Mouse (Mus musculus): ENCODE measurements around the gene Slc6a2.

- TF ChIP-seq GATA1 (IDR thresholded peaks at IDR 0.05; ENCODE audit: low read length): no peak
- TF ChIP-seq TAL1 (IDR thresholded peaks at IDR 0.05; ENCODE audit: low read length): no peak
Measured at GRCm38 (mm10) chr8:93048510-93049416, 88.9 kb downstream of the Slc6a2 start.
